Mouse (Mus musculus) gastrocnemius, postnatal 14 days (tissue): ENCODE data around the gene H3f3b. TPM values are rescaled to one million over a fixed set of nuclear protein-coding genes. Genes with fewer than 3 reads are reported as not detected.

Experiments
- DNase-seq: peaks from one replicate; pipeline ENCODE4 v3.0.0; 2021; ENCODE audit warnings: mixed read lengths
- intact Hi-C: fragments of 180-260 bp; cut with DNase I; formaldehyde crosslinking; loops from one replicate; pipeline ENCODE4 v1.15.1; 2025; ENCODE audit warnings: low total_unique reads
- total RNA-seq, 2 experiments: library from RNA; stranded (reverse); gene quantifications; 2 replicates each; pipeline ENCODE4 v1.2.3; 2021

The H3f3b gene
- total RNA-seq, 2 experiments from 2014 or later: 132 to 170 TPM

GRCm38 (mm10) chr11:115974309-115975082 is 53.3 kb downstream of the H3f3b start, which contains the start of gene Itgb4:
Itgb4 (plus strand) TSS chr11:115974709.
- intact Hi-C loops: no loop called here
- peak; percentile 22 for DNase-seq

Other genes starting within 250 kb of the H3f3b start
- gene Caskin2, start 214.3 kb downstream of the H3f3b start, total RNA-seq: 10 to 100 TPM; 18.4 to 20.1 TPM
- gene Tsen54, start 213.2 kb downstream of the H3f3b start, total RNA-seq: 1 to 10 TPM; 5.8 to 7.8 TPM
- gene Llgl2, start 203.9 kb downstream of the H3f3b start, total RNA-seq: 10 to 100 TPM; 11.2 to 11.5 TPM
- under 1 TPM in 1 of 2 experiments, not detected in 1; 0.09 TPM for gene Myo15b, start 169.6 kb downstream of the H3f3b start, total RNA-seq
- gene Smim5, start 128.0 kb downstream of the H3f3b start, total RNA-seq: 1 to 10 TPM; 2.2 to 2.4 TPM
- not detected for gene Smim6, start 115.9 kb downstream of the H3f3b start, total RNA-seq
- gene Sap30bp, start 94.7 kb downstream of the H3f3b start, total RNA-seq: 10 to 100 TPM; 13.1 to 15.2 TPM
- 1 to 10 TPM; 5.7 to 6.3 TPM for gene Recql5, start 94.5 kb downstream of the H3f3b start, total RNA-seq
- 1 to 10 TPM; 1.9 to 6.7 TPM for gene Itgb4, start 53.3 kb downstream of the H3f3b start, total RNA-seq
- 10 to 100 TPM in 1 of 2 experiments, 1 to 10 TPM in 1; 7.2 to 11.3 TPM for gene Galk1, start 15.2 kb downstream of the H3f3b start, total RNA-seq
- 1 to 10 TPM; 7.3 to 7.7 TPM for gene Unk, start 2.4 kb upstream of the H3f3b start, total RNA-seq
- under 1 TPM; 0.31 to 0.33 TPM for gene Unc13d, start 50.0 kb upstream of the H3f3b start, total RNA-seq
- gene Wbp2, start 59.0 kb upstream of the H3f3b start, total RNA-seq: 10 to 100 TPM; 61.6 to 65.3 TPM
- gene Trim47, start 99.2 kb upstream of the H3f3b start, total RNA-seq: 10 to 100 TPM; 21.2 to 21.3 TPM
- 1 to 10 TPM; 3.3 to 3.5 TPM for gene Trim65, start 103.2 kb upstream of the H3f3b start, total RNA-seq
- gene Mrpl38, start 110.9 kb upstream of the H3f3b start, total RNA-seq: 10 to 100 TPM; 41.8 to 49.5 TPM
- 10 to 100 TPM in 1 of 2 experiments, 1 to 10 TPM in 1; 9.1 to 11.6 TPM for gene Fbf1, start 140.2 kb upstream of the H3f3b start, total RNA-seq
- 10 to 100 TPM; 26.9 to 31.6 TPM for gene Ten1, start 170.9 kb upstream of the H3f3b start, total RNA-seq
- 10 to 100 TPM; 43.3 to 49.3 TPM for gene Acox1, start 171.1 kb upstream of the H3f3b start, total RNA-seq
- under 1 TPM; 0.09 to 0.14 TPM for gene Evpl, start 210.1 kb upstream of the H3f3b start, total RNA-seq
- gene Srp68, start 246.3 kb upstream of the H3f3b start, total RNA-seq: 10 to 100 TPM; 68.5 to 69.5 TPM